Mouse (Mus musculus): Measurements from ENCODE around the gene Mcf2l. TPM values are rescaled to one million over a fixed set of nuclear protein-coding genes. Genes with fewer than 3 reads are reported as not detected.

Gene Mcf2l
- polyA plus RNA-seq, 1 experiment = 2.9 TPM

DNA sequence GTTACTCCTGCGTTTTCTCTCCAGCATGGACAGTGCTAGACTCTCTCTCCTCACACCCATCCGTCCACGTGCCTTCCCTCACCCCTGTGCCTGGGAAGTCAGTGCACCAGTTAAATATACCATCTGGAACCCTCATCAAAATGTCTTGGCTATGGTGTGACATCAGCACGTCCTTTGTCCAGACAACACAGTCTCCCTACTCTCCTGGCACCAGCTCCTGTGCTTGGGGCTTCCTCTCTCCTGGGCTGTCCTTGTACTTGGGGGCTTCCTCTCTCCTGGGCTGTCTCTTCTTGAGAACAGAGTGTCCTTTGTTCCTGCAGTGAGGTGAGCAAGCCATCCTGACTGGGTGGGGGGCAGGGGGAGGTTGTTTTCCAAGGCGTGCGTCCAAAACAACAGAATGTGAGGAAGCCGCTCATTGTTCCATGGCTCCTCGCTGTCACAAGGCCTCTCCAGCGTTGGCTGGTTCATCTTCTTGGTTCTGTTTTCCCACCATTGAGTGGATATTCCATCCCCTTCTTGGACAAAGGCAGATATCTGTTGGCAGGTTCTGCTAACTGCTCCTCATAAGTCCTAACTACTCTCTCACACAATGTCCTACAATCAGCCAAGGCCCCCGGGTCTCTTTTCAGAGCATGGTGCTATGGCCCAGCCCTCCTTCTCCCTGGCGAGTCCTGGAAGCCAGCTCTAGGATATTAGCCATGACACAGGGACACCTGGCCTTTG is 32.2 kb downstream of the Mcf2l start:
- Histone ChIP-seq H3K4me1 (ENCODE audit: control insufficient read depth, insufficient read depth, insufficient read length) (no peaks in the 10 kb centered on the region), H3K27ac (ENCODE audit: insufficient read depth, low read length) (no peak overlapping the region), H3K27me3 (ENCODE audit: control insufficient read depth, insufficient read depth, low read length) (no peaks in the 10 kb centered on the region), H3K36me3 (ENCODE audit: control insufficient read depth, insufficient read depth, low read length) (no peaks in the 10 kb centered on the region), H3K4me3 (ENCODE audit: extremely low read depth, insufficient read depth, insufficient read length) (no peak overlapping the region)
- TF ChIP-seq CTCF (IDR thresholded peaks at IDR 0.05; ENCODE audit: extremely low read depth, insufficient read depth, insufficient read length, insufficient replicate concordance) (no peak), POLR2A (IDR thresholded peaks at IDR 0.05; ENCODE audit: low read depth, low read length) (no peak)
- no peak for DNase-seq (ENCODE audit: low read depth in 1 of 2, low spot score in 2 of 2)
- WGBS = 88% methylated on average over 11 of the region's 11 CpGs

- no peaks in the 10 kb centered on the region for H3K36me3 ChIP-seq (ENCODE audit: control insufficient read depth, insufficient read depth, low read length)
- DNase-seq (ENCODE audit: low read depth in 1 of 2, low spot score in 2 of 2) = no peak
- H3K27me3 ChIP-seq (ENCODE audit: control insufficient read depth, insufficient read depth, low read length) = no peaks in the 10 kb centered on the region
- no peak overlapping the region for H3K27ac ChIP-seq (ENCODE audit: insufficient read depth, low read length)
- TF ChIP-seq CTCF (IDR thresholded peaks at IDR 0.05; ENCODE audit: extremely low read depth, insufficient read depth, insufficient read length, insufficient replicate concordance) = no peak
- no peak for TF ChIP-seq POLR2A (IDR thresholded peaks at IDR 0.05; ENCODE audit: low read depth, low read length)
- H3K4me3 ChIP-seq (ENCODE audit: extremely low read depth, insufficient read depth, insufficient read length) = no peak overlapping the region
- no peaks in the 10 kb centered on the region for H3K4me1 ChIP-seq (ENCODE audit: control insufficient read depth, insufficient read depth, insufficient read length)
- 84% methylated on average over 5 of the region's 5 CpGs for WGBS
Measured at GRCm38 (mm10) chr8:12906597-12906996, 33.0 kb downstream of the Mcf2l start.

DNA sequence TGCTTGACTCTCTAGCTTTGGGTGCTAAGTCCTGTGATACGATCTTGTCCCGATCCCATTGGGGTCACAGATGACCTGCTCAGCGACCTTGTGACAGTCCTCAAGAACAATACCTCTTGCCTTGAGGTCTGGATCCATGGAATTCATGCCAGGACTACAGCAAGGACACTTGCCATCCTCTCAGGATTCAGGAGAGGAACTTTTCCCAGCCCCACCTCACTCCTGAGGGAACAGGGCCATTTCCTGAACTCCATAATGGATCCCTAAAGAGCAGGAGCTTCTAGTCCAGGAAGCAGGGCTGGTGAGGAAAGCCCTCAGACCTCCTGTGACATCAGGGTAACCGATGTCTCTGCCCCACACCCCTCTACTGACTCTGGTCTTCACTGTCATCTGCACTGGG is 34.1 kb downstream of the Mcf2l start:
- Histone ChIP-seq H3K27me3 (ENCODE audit: control insufficient read depth, insufficient read depth, low read length) (no peaks in the 10 kb centered on the region), H3K4me1 (ENCODE audit: control insufficient read depth, insufficient read depth, insufficient read length) (no peaks in the 10 kb centered on the region), H3K4me3 (ENCODE audit: extremely low read depth, insufficient read depth, insufficient read length) (no peak overlapping the region), H3K27ac (ENCODE audit: insufficient read depth, low read length) (no peak overlapping the region), H3K36me3 (ENCODE audit: control insufficient read depth, insufficient read depth, low read length) (no peaks in the 10 kb centered on the region)
- DNase-seq (ENCODE audit: low read depth in 1 of 2, low spot score in 2 of 2) = no peak
- TF ChIP-seq POLR2A (IDR thresholded peaks at IDR 0.05; ENCODE audit: low read depth, low read length) = no peak
- no peak for TF ChIP-seq CTCF (IDR thresholded peaks at IDR 0.05; ENCODE audit: extremely low read depth, insufficient read depth, insufficient read length, insufficient replicate concordance)
- WGBS = 73% methylated on average over 4 of the region's 4 CpGs

GRCm38 (mm10) chr8:12912011-12912410 is 38.4 kb downstream of the Mcf2l start:
- Histone ChIP-seq H3K4me1 (ENCODE audit: control insufficient read depth, insufficient read depth, insufficient read length) (no peaks in the 10 kb centered on the region), H3K4me3 (ENCODE audit: extremely low read depth, insufficient read depth, insufficient read length) (no peak overlapping the region), H3K27me3 (ENCODE audit: control insufficient read depth, insufficient read depth, low read length) (no peaks in the 10 kb centered on the region; the same call in 1 of the 2 replicates), H3K27ac (ENCODE audit: insufficient read depth, low read length) (no peak overlapping the region), H3K36me3 (ENCODE audit: control insufficient read depth, insufficient read depth, low read length) (no peaks in the 10 kb centered on the region)
- no peak for TF ChIP-seq CTCF (IDR thresholded peaks at IDR 0.05; ENCODE audit: extremely low read depth, insufficient read depth, insufficient read length, insufficient replicate concordance)
- WGBS = 85% methylated on average over 5 of the region's 5 CpGs
- no peak for DNase-seq (ENCODE audit: low read depth in 1 of 2, low spot score in 2 of 2)

DNA sequence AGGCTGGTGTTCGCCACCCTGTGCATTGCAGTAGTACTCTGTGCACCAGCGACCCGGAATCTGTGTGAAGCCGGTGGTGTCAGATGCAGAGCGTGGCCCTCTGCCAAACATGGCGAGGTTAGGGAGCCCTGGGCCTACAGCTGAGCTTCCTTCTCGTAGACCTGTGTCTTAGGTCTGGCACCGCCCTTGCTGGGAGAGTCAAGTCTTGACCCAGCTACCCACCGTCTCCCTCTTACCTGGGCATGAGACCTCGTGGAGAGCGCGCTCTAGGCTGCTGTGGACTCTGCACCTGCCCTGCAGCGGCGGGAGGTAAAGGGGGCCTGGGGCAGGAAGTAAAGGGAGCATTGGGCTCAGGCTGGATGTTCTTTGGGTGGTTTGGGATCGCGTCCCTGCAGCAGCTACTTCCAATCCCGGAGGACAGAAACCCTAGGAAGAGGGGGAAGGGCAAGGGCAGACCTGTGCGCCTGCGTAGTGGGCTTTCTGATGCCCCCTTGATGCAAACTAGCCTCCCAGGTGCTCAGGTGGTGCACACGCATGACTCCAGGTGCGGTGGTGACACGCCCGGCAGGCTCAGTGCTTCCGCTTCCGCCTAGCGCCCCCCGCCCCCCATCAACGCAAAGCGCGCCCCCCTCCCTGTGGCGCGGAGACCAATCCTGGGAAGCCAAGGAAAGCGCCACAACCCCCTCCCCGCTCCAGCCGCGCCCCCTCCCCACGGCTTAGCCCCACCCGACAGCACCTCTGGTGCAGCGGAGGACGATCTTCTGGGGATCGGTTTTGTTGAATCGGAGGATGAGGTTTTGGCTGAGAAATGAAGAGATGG is 41.8 kb downstream of the Mcf2l start:
- TF ChIP-seq CTCF (IDR thresholded peaks at IDR 0.05; ENCODE audit: extremely low read depth, insufficient read depth, insufficient read length, insufficient replicate concordance) (no peak), POLR2A (IDR thresholded peaks at IDR 0.05; ENCODE audit: low read depth, low read length) (no peak)
- Histone ChIP-seq H3K27me3 (ENCODE audit: control insufficient read depth, insufficient read depth, low read length) (no peaks in the 10 kb centered on the region; the same call in 1 of the 2 replicates), H3K4me1 (ENCODE audit: control insufficient read depth, insufficient read depth, insufficient read length) (no peaks in the 10 kb centered on the region), H3K36me3 (ENCODE audit: control insufficient read depth, insufficient read depth, low read length) (no peaks in the 10 kb centered on the region), H3K27ac (ENCODE audit: insufficient read depth, low read length) (no peak overlapping the region), H3K4me3 (ENCODE audit: extremely low read depth, insufficient read depth, insufficient read length) (no peak overlapping the region)
- 22% methylated on average over 42 of the region's 42 CpGs for WGBS
- DNase-seq (ENCODE audit: low read depth in 1 of 2, low spot score in 2 of 2) = no peak

- H3K36me3 ChIP-seq (ENCODE audit: control insufficient read depth, insufficient read depth, low read length) = no peaks in the 10 kb centered on the region
- 81% methylated on average over 16 of the region's 16 CpGs for WGBS
Measured at GRCm38 (mm10) chr8:12916156-12916900, 42.7 kb downstream of the Mcf2l start.

More at GRCm38 (mm10) chr8:12916156-12916900, 42.7 kb downstream of the Mcf2l start:
- no peak for TF ChIP-seq CTCF (IDR thresholded peaks at IDR 0.05; ENCODE audit: extremely low read depth, insufficient read depth, insufficient read length, insufficient replicate concordance)
- TF ChIP-seq POLR2A (IDR thresholded peaks at IDR 0.05; ENCODE audit: low read depth, low read length) = no peak
- no peak for DNase-seq (ENCODE audit: low read depth in 1 of 2, low spot score in 2 of 2)
- H3K4me1 ChIP-seq (ENCODE audit: control insufficient read depth, insufficient read depth, insufficient read length) = no peaks in the 10 kb centered on the region
- H3K27me3 ChIP-seq (ENCODE audit: control insufficient read depth, insufficient read depth, low read length) = no peaks in the 10 kb centered on the region; the same call in 1 of the 2 replicates
- H3K4me3 ChIP-seq (ENCODE audit: extremely low read depth, insufficient read depth, insufficient read length) = no peak overlapping the region
- no peak overlapping the region for H3K27ac ChIP-seq (ENCODE audit: insufficient read depth, low read length)

All from spleen, adult 2 months (tissue).